Mouse (Mus musculus) liver, embryonic 14.5 days (tissue): ENCODE results near the gene Spag17.

ENCODE experiments used
- CTCF ChIP-seq: IDR thresholded peaks from 2 replicates; pipeline ENCODE4 v1.5.1; 2016; ENCODE audit warnings: antibody characterized with exemption, low read depth, control low read depth
- EP300 ChIP-seq: IDR thresholded peaks from 2 replicates; pipeline ENCODE4 v1.6.1; 2016; ENCODE audit warnings: antibody characterized with exemption, low read depth

DNA sequence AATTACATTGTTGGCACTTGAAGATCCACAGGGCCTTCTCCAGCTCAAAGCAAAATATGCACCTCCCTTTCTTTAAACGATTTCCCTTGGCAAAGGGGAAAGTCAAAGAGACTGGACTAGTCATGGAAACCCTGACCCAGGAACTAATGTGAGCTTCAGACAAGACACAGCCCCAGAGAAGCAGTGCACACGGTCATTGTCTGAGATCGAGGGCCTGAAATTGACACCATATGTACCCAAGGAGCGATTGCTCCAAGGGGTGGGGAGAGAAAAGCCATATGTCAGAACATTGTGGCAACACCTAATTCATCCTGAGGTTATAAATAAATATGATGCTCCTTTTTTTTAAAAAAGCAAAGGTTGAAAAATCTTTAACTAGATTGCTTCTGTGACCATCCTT lies 80.7 kb downstream of the Spag17 start:
- TF ChIP-seq CTCF (no peak), EP300 (no peak)
